In the genomic region with DNA sequence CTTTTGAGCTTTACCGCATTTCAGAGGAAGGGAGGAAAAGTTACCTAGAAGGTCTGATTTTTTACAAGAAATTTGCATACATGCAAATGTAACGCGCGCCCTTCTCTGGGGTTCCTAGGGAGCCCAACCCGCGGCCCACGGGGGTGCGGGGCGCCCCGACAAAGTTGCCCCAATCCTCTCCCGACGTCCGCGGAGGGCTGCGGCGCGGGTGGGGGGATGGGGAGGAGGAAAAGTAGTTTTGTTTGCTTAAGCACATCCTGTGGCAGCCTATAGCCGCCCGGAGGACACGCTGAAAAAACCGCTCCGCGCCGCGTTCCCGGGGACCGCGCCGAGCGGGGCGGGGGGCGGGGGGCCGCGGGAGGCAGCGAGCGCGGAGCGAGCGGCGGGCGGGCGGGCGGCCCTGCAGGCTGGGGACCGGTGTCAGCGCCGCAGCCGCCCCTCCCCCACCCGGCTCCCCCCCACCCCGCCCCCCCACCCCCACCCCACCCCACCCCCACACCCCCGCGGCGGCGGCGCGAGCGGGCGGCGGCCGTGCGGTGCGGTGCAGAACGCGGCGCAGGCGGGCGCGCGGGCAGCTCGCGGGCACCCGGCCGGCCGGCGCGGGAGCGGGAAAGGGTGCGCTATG, we compare ENCODE assay signal across 8 mouse cellular contexts. TPM values are rescaled to one million over a fixed set of nuclear protein-coding genes. Genes with fewer than 3 reads are reported as not detected.
DNase-seq lines count a peak whose midpoint lies in the region; ATAC-seq and TF ChIP-seq lines count a peak whose summit lies in the region.

No protein-coding gene starts in this region.

- peak overlapping the region; percentile 92 for H3K4me3 ChIP-seq in forebrain, embryonic 14.5 days (ENCODE audit: low read depth, low read length)
- H3K4me3 ChIP-seq in hindbrain, postnatal 0 days (ENCODE audit: low read length) = peak overlapping the region; percentile 88
- H3K4me3 ChIP-seq in liver, embryonic 14.5 days (ENCODE audit: insufficient read depth in 1 of 2, low read depth in 2 of 2, low read length in 2 of 2) = peak overlapping the region; percentile 67 to 74
- peak overlapping the region; percentile 78 for H3K4me3 ChIP-seq in neural tube, embryonic 15.5 days (replicated peaks)

- peak; percentile 69 for DNase-seq in cerebellum, adult 11-12 months
- DNase-seq in adrenal gland, postnatal 14 days = peak; percentile 77
- peak; percentile 77 for DNase-seq in forebrain, embryonic 14.5 days (ENCODE audit: low spot score)
- peak; percentile 76 for DNase-seq in hindbrain, postnatal 0 days (ENCODE audit: low spot score)
- no peak for DNase-seq in liver, embryonic 14.5 days (ENCODE audit: low read depth in 3 of 3, low spot score in 3 of 3)
- peak; percentile 59 for DNase-seq in urinary bladder, adult 2 months (ENCODE audit: low spot score)

- H3K4me1 ChIP-seq in forebrain, embryonic 14.5 days (ENCODE audit: control insufficient read depth, insufficient read depth, low read length) = peaks cover 20% of the 10 kb centered on the region
- H3K4me1 ChIP-seq in hindbrain, postnatal 0 days (ENCODE audit: insufficient read depth, low read length) = no peaks in the 10 kb centered on the region
- 0 out of 4 replicates have a peak, but pooled peaks cover 0 to 1% of the 10 kb centered on the region in 2 experiments for H3K4me1 ChIP-seq in liver, embryonic 14.5 days (replicated peaks; ENCODE audit: control insufficient read depth in 2 of 2, insufficient read depth in 2 of 2, low read length in 1 of 2)
- peaks cover 33% of the 10 kb centered on the region for H3K4me1 ChIP-seq in neural tube, embryonic 15.5 days

- no peaks in the 10 kb centered on the region for H3K36me3 ChIP-seq in forebrain, embryonic 14.5 days (ENCODE audit: control insufficient read depth, insufficient read depth, low read length)
- H3K36me3 ChIP-seq in hindbrain, postnatal 0 days (ENCODE audit: insufficient read depth, low read length) = no peaks in the 10 kb centered on the region
- no peaks in the 10 kb centered on the region for H3K36me3 ChIP-seq in liver, embryonic 14.5 days (replicated peaks; ENCODE audit: control insufficient read depth, insufficient read depth, low read depth)
- no peaks in the 10 kb centered on the region for H3K36me3 ChIP-seq in neural tube, embryonic 15.5 days

- peak overlapping the region; percentile 83 for H3K4me2 ChIP-seq in forebrain, embryonic 14.5 days (ENCODE audit: low read length)
- peak overlapping the region; percentile 85 for H3K4me2 ChIP-seq in hindbrain, postnatal 0 days (ENCODE audit: low read depth, low read length)
- H3K4me2 ChIP-seq in liver, embryonic 14.5 days (ENCODE audit: low read depth) = peak overlapping the region; percentile 62
- H3K4me2 ChIP-seq in neural tube, embryonic 15.5 days = peak overlapping the region; percentile 65

- H3K9me3 ChIP-seq in forebrain, embryonic 14.5 days (replicated peaks; ENCODE audit: control insufficient read depth, low read length) = no peaks in the 10 kb centered on the region
- no peaks in the 10 kb centered on the region for H3K9me3 ChIP-seq in hindbrain, postnatal 0 days (ENCODE audit: low read length)
- no peaks in the 10 kb centered on the region for H3K9me3 ChIP-seq in liver, embryonic 14.5 days (ENCODE audit: control insufficient read depth, low read length)
- H3K9me3 ChIP-seq in neural tube, embryonic 15.5 days (replicated peaks) = no peaks in the 10 kb centered on the region

- under 1% methylated on average over 38 of the region's 77 CpGs for WGBS in forebrain, embryonic 14.5 days
- WGBS in hindbrain, postnatal 0 days = under 1% methylated on average over 43 of the region's 77 CpGs
- WGBS in liver, embryonic 14.5 days (ENCODE audit: insufficient replicate concordance) = under 1% methylated on average over 50 of the region's 77 CpGs
- under 1% methylated on average over 47 of the region's 77 CpGs for WGBS in neural tube, embryonic 15.5 days

- peak overlapping the region; percentile 98 for H3K27ac ChIP-seq in forebrain, embryonic 14.5 days (ENCODE audit: low read depth, low read length)
- peak overlapping the region; percentile 93 for H3K27ac ChIP-seq in hindbrain, postnatal 0 days
- H3K27ac ChIP-seq in liver, embryonic 14.5 days = no peak overlapping the region
- peak overlapping the region; percentile 86 for H3K27ac ChIP-seq in neural tube, embryonic 15.5 days (replicated peaks)

- ATAC-seq in cerebellum, adult (ENCODE audit: insufficient number of reproducible peaks, low FRiP score, low TSS enrichment) = no peak
- ATAC-seq in forebrain, embryonic 14.5 days = peak; percentile 59
- peak; percentile 27 for ATAC-seq in hindbrain, postnatal 0 days
- ATAC-seq in liver, embryonic 14.5 days (ENCODE audit: insufficient read depth) = no peak; the same call in 1 of the 2 replicates
- ATAC-seq in neural tube, embryonic 15.5 days (ENCODE audit: low FRiP score) = peak; percentile 42

- TF ChIP-seq CTCF in hindbrain, postnatal 0 days (IDR thresholded peaks at IDR 0.05; ENCODE audit: low read depth) = no peak
- TF ChIP-seq CTCF in liver, embryonic 14.5 days (IDR thresholded peaks at IDR 0.05; ENCODE audit: low read depth) = no peak

- no peaks in the 10 kb centered on the region for H3K27me3 ChIP-seq in forebrain, embryonic 14.5 days (replicated peaks; ENCODE audit: control insufficient read depth, insufficient read depth, low read length)
- H3K27me3 ChIP-seq in hindbrain, postnatal 0 days (ENCODE audit: insufficient read depth, low read length) = no peaks in the 10 kb centered on the region
- H3K27me3 ChIP-seq in liver, embryonic 14.5 days (ENCODE audit: control insufficient read depth, insufficient read depth, low read length) = peaks cover 67% of the 10 kb centered on the region
- H3K27me3 ChIP-seq in neural tube, embryonic 15.5 days (replicated peaks) = peaks cover 4% of the 10 kb centered on the region

- peak overlapping the region; percentile 100 for H3K9ac ChIP-seq in forebrain, embryonic 14.5 days (ENCODE audit: low read length)
- peak overlapping the region; percentile 97 for H3K9ac ChIP-seq in hindbrain, postnatal 0 days (replicated peaks; ENCODE audit: low read length)
- peak overlapping the region; percentile 37; the same call in 1 of the 2 replicates for H3K9ac ChIP-seq in liver, embryonic 14.5 days (replicated peaks)
- H3K9ac ChIP-seq in neural tube, embryonic 15.5 days (replicated peaks) = peak overlapping the region; percentile 75

- no peak for TF ChIP-seq EP300 in liver, embryonic 14.5 days (IDR thresholded peaks at IDR 0.05; ENCODE audit: low read depth)

RNA-seq across cellular contexts. Expression of a gene that starts 0.7 kb away (rescaled TPM):
- total RNA-seq in adrenal gland, postnatal 14 days (2021) = not detected in 2 replicates
- polyA plus RNA-seq in forebrain, embryonic 14.5 days (2014; fragmentation: Nextera tagmentation; extraction: Ambion mirVana) = 48.7 and 62.9 TPM in 2 replicates
- 17.1 and 22.3 TPM in 2 replicates for total RNA-seq in hindbrain, postnatal 0 days (2014; rRNA removed)
- polyA plus RNA-seq in hindbrain, postnatal 0 days (2015; fragmentation: Nextera tagmentation; extraction: Ambion mirVana) = 31.6 and 37.8 TPM in 2 replicates
- polyA plus RNA-seq in liver, embryonic 14.5 days (2012; rRNA removed) = 0.03 TPM in 1 of 2 replicates, not detected in the other
- not detected in 2 replicates for polyA plus RNA-seq in liver, embryonic 14.5 days (2014; fragmentation: Nextera tagmentation; extraction: Ambion mirVana)
- 13.5 and 18.4 TPM in 2 replicates for polyA plus RNA-seq in neural tube, embryonic 15.5 days (2015; fragmentation: Nextera tagmentation; extraction: Ambion mirVana)
- 0.22 and 0.72 TPM in 2 replicates for polyA plus RNA-seq in urinary bladder, adult 2 months (2012; rRNA removed)

RNA-seq across cellular contexts. Expression of a gene that starts 4.7 kb away (rescaled TPM):
- total RNA-seq in adrenal gland, postnatal 14 days (2021) = 201 and 226 TPM in 2 replicates
- 71.5 and 85.9 TPM in 2 replicates for polyA plus RNA-seq in forebrain, embryonic 14.5 days (2014; fragmentation: Nextera tagmentation; extraction: Ambion mirVana)
- 73.5 and 97.2 TPM in 2 replicates for total RNA-seq in hindbrain, postnatal 0 days (2014; rRNA removed)
- polyA plus RNA-seq in hindbrain, postnatal 0 days (2015; fragmentation: Nextera tagmentation; extraction: Ambion mirVana) = 71.0 and 76.8 TPM in 2 replicates
- polyA plus RNA-seq in liver, embryonic 14.5 days (2012; rRNA removed) = 1.0 and 1.5 TPM in 2 replicates
- 2.5 and 2.6 TPM in 2 replicates for polyA plus RNA-seq in liver, embryonic 14.5 days (2014; fragmentation: Nextera tagmentation; extraction: Ambion mirVana)
- polyA plus RNA-seq in neural tube, embryonic 15.5 days (2015; fragmentation: Nextera tagmentation; extraction: Ambion mirVana) = 36.0 and 38.5 TPM in 2 replicates
- 19.6 and 36.7 TPM in 2 replicates for polyA plus RNA-seq in urinary bladder, adult 2 months (2012; rRNA removed)

Comparison
In these comparisons a context has a peak if more than half of its experiments do, and no peak if none do; other contexts are left out.
1. DNase-seq: peak in cerebellum, adult 11-12 months (single experiment), adrenal gland, postnatal 14 days (single experiment), forebrain, embryonic 14.5 days (single experiment), hindbrain, postnatal 0 days (single experiment) and urinary bladder, adult 2 months (single experiment); none in liver, embryonic 14.5 days (0 of 3).
2. ATAC-seq: peak in forebrain, embryonic 14.5 days (single experiment), hindbrain, postnatal 0 days (single experiment) and neural tube, embryonic 15.5 days (single experiment); none in cerebellum, adult (single experiment) and liver, embryonic 14.5 days (single experiment).
3. H3K9ac ChIP-seq: peak in every context shown above with its lines; median percentile 100 in forebrain, embryonic 14.5 days; 97 in hindbrain, postnatal 0 days; 75 in neural tube, embryonic 15.5 days; 37 in liver, embryonic 14.5 days.
4. Peak in every context shown above with its lines, with median percentiles within 50 percentile points of each other: H3K4me2 ChIP-seq and H3K4me3 ChIP-seq.